Mouse (Mus musculus) liver (tissue): ENCODE data around the gene Fgf14.

Source experiments
- DNase-seq: peaks from one replicate; pipeline ENCODE4 v3.0.0-alpha.2; 2020; ENCODE audit warnings: mixed read lengths

Gene Fgf14

DNA sequence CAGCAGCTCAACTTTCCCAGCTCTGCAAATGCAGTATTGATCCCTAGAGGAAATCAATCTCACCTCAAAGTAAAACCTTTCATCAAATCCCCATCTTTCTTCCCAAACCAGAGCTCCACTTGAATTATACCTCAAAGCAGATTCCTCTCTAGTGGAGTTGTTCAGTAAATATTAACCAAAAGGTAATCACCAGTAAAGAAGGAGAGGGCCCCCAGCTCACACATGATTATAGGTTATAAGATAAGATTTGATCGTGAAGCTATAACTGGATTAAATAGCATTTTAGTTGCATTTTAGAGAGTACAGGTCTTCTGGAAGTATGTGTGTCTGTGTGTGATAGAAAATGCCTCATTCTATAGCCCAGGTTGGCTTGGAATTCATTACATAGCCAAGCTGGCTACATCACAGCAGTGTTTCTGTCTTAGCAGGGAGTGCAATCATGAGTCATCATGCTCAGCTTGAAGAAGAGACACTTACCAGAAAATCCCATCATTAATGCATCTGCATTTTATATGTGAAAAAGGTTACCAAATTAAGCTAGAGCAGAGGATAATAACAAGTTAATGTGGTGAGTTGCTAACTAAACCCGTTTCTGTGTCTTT lies 202.8 kb downstream of the Fgf14 start:
- no peak for DNase-seq

DNA sequence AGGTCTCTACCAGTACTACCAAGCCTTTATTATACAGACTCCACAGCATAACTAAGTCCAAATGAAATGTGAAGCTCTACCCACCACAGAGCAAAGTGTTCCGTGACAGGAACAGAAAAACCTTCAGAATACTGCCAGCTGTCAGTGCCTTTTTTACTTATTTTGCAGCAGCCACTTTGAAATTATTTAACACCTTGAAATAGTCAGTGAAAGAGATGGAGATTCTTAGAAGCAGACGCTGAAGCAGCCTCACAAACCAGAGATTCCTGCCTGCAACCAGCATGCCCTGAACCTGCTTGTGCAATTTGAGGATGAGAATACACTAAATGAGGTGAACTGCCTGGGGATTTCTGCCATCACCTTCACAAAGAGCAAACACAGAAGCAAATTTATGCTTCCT lies 206.0 kb downstream of the Fgf14 start:
- no peak for DNase-seq

DNA sequence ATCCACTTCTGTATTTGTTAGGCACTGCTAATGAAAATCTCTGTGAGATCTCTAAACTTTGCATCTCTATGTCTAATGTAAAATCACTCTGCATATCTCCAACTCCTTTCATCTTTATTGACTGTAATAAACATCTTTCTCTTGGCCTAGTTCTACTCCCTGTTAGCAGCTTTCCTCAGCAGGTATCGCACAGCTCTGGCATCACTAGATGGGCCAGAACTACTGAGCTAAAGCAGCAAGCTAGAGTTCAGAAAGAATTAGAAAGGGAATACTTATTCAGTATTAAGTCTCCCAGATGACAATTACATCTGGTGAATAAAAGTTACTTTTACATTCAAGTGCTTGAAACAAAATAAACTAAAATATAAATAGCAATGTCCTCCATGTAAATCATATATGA lies 221.8 kb downstream of the Fgf14 start:
- no peak for DNase-seq

DNA sequence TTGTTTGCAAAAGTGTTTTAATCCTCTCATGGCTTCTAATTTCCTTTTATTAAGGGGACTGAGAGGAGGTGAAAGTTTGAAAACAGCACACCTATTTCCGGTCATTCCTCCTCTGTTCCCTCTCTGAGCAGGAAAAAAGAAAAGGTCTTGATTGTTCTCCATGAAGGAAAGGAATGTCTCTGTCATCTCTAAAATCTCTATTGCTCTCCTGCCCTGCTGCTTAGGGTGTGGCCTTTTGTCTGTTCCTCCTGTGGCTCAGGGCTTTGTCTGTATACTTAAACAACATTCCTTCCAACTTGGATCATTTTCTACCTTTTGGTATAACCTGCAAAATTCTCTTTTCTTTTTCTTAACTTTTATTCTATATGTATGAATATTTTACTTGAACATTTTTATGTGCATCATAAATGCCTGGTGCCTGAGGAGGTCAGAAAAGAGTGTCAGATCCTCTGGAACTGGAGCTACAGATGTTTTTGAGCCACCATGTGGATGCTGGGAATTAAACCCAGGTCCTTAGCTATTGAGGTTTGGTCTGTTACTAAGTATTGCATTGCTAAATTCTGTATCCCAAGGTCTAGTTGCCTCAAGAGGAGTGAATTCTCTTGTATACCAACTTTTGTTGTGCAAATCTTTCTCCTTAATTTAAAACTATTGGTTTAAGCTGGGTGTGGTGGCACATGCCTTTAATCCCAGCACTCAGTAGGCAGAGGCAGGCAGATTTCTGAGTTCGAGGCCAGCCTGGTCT lies 230.7 kb downstream of the Fgf14 start:
- no peak for DNase-seq

DNA sequence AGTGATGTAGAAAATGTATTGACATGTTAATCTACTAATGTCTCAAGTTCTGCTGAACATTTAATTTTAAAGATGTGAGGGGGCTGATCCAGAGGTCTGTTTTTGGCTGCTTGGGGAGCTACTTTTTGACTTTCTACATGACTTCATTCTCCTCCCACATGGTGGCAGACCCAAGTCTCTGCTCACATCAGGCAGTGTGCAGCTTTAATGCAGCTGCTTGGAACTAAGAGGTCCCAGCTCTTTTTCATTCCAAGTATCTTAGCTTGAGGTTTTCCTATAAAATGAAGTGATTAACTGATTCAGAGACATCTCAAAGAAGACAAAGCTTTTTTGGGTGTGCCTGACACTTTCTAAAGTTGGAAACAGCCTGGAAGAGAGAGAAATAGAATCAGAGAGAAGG lies 232.1 kb downstream of the Fgf14 start:
- DNase-seq, result no peak

DNA sequence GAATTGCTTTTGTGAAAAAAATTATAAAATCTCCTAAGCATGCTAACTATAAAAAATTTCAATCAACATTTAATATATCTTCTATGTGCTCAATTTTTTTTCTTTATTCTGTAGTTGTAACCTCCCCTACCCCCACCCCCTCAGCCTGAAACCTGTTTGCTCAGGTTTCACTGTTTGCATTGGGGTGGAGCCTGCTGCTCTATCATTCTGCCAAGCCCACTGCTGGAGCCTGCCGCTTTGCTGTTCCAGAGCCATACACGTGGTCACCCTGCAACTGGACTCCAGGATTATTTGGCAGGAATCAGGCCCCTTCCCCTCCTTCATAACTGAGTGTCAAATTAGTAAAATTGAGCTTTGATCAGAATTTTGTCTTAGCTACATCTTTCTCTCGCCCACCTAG lies 237.6 kb downstream of the Fgf14 start:
- DNase-seq, result peak; percentile 4

DNA sequence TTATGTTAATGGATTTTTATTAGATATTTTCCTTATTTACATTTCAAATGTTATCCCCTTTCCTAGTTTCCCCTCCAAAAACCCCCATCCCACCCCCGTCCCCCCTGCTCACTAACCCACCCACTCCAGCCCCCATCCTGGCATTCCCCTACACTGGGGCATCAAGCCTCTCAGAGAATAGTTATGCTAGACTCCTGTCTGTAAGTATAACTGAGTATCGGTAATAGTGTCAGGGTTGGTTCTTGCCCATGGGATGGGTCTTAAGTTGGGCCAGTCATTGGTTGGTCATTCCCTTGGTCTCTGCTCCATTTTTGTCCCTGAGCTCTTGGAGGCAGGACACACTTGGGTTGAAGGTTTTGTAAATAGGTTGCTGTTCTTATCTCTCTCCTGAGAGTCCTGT lies 265.0 kb downstream of the Fgf14 start:
- DNase-seq, result no peak

DNA sequence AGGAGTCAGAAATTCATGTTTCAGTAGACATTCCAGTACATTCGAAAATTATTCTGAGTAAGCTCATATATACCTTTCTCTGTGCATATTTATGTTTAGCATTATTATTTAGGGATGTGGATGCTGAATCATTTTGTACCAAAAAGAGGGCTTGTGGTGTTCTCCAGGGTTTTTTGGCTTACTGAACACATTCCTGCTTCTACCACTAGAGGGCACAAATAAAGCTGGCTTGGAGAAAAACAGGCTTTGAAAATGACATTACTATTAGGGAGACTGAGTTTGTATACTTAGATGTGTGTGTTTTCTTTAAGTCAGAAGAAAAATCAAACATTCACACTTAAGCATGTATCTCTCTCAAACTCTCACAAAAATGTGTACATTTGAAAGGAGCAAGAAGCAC lies 266.0 kb downstream of the Fgf14 start:
- no peak for DNase-seq

DNA sequence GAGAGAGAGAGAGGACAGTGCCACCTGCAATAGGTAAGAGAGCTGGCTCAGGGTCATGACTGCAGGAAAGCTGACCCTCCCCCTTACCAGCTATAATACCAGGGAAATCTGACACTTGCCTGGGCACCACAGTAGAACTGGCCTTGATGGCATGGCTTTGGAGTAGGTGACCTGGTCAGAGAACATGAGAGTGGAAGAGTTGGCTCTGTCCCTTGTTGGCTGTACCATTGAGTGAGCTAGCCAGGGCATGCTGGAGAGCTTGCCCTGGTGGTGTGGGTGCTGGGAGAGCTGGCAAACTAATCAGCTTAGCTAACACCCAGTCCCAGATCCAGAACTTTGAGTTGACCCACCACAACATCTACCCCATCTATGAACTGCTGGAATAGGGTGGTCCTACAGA lies 348.5 kb downstream of the Fgf14 start:
- DNase-seq, result no peak

DNA sequence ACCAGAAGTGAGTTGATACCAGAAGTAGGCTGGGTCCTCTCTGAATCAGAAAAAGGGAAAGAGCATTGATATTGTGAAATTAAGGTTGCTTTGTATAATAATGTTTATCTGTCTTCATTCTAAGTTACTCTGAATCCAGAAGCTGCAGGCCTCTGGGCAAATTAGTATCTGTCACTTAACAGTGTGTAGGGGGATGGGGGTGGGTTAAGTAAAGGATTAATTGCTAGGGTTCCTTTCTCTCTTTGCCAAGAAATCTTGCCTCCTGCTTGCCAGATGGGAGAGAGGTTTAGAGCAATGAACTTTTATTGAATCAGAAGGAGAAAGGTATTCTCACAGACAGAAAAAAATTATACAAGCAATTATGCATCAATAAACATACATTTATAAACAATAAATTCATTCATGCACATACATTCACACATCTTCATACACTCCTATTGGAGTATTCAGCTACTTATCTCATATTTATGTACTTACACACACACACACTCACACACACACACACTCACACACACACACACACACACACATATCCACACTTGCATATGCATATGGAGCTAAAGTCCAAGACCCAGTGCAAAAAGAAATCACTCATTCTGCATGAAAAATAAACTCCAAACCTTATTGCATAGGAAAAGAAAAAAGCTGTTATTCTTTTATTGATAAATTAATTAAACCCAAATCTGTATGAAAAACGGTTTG lies 357.8 kb downstream of the Fgf14 start:
- DNase-seq, result no peak

DNA sequence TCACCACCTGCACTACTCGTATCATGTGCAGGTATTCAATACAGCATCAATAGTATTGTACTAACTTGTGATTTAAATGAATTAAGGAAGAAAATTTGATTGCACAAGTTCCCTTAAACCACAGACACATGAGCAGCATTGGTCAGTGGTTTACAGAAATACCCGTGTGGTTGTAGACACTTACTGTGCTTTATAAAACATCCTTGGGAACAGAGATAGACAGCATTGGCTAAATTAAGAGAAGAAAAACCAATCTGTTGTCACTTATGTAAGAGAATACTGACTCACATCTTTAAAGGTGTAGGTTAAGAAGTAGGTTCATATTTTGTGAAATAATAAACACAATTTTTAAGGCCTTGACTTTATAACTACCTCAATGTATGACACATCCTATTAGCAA lies 361.4 kb downstream of the Fgf14 start:
- DNase-seq, result no peak

DNA sequence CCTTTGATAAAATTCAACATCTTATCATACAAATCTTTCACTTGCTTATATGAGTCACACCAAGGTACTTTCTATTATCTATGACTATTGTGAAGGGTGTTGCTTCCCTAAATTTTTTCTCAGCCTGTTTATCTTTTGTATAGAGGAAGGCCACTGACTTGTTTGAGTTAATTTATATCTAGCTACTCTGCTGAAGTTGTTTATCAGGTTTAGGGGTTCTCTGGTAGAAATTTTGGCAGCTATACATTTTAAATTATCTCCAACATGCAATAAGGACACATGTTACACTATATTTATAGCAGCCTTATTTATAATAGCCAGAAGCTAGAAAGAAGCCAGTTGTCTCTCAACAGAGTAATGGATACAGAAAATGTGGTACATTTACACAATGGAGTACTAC lies 389.9 kb downstream of the Fgf14 start:
- DNase-seq, result no peak

DNA sequence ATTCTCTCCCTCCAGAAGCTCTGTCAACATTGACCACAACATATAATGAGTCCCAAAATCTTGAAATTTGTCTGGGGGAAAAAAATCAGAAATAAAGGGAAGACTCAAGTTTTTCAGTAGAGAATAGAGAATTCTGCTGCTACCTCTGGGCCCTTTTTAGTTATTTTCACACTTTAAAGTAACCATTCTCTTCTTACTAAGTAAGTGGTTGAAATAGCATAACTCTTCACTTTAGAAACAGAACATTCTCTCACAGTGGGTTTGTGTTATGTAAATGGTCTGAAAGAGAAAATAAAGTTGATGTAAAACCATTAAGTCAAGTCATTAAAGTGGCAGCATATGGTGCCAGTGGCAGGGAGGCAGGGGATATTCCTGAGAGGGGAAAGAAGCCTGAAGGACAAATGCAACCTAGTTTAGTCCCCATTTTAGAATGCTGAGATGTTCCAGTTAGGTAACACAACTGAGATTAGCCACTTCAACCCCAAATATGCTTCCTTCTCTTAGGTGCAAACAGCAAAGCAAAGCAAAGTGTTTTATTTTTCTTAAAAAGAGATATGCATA lies 398.5 kb downstream of the Fgf14 start:
- no peak for DNase-seq

DNA sequence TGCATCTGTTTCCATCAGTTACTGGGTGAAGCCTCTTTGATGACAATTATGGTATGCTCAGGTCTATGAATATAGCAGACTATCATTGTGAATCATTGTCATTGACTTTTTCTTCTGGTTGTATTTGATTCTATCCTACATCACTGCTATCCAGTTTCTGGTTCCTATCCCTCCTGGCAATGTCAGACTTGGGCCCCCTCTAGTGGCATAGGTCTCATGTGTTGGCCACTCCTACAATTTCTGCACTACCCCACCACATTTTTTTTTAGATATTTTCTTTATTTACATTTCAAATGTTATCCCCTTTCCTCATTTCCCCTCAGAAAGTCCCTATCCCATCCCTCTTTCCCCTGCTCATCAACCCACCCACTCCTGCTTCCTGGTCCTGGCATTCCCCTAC lies 409.9 kb downstream of the Fgf14 start:
- DNase-seq, result no peak

DNA sequence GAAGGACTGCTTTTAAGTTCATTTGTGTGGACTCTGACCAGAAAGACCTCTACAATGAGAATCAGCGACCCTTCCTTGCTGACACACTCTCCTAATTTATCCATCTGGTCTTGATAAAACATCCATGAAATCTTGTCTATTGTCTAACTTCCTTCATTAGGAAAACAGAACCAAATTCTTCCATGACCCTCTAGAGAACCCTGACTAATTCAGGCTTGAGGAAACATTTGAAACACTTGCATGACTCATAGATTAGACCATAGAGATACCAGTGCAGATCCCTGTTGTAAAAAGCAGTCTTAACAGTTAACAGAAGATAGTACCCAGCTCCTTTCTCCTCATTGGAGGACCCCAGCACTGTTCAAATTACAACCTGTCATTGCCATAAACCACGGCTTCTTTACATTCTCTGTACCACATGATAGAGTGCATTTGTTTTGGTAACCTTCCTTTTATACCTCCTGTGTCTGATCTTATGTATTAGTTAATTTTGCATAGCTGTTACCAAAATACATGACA lies 412.3 kb downstream of the Fgf14 start:
- no peak for DNase-seq

DNA sequence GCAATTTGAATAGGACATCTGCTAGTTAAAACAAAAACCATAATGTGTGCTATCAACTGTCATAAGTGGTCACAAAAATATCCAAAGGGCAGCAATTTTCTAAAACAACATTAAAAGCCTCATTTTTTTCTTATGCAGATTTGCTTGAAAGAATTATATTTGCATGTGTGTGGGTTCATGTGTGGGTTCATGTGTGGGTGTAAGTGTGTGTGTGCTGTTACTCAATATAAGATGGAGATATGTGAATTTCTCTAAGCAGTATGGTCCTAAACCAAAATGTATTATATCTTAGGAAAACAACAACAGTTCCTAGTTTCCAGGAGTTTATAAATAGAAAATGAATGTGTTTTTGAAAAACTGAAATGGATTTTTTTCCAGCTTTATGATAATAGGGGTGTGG lies 413.7 kb downstream of the Fgf14 start:
- DNase-seq, result no peak

DNA sequence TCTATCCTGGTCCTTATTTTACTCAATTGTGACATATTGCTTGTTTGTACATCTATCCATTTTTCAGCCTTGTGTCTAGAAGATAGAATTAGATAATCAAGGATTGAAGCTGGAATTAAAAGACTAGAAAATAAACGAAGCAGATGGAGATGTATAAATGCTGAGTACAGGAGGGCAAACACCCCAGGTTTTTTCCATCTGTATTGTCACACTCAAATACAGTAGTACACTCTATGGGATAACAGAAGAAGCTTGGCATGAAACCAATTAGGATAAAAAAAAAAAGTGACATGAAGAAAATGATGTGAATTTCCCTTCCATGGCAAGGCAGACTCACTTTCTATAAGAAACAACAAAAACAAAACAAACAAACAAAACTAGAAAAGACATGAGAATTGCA lies 429.4 kb downstream of the Fgf14 start:
- DNase-seq, result no peak

DNA sequence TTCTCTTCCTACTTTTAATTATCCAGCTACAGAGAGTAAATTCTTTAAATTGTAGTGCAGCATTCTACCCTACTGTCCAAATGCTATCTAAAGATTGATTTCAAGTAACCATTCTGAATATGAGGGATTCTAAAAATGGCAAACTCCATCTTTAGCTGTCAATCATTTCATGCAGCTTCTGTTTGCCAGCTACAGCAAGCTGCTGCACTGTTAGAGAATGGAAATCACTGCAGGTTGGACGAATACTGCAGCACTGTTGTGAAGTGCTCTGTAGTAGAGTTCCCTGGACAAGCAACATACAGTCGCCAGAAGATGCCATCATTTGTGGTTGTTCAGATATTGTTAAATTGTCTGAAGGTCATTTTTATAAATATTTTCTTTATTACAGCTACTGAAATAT lies 453.5 kb downstream of the Fgf14 start:
- DNase-seq, result no peak

DNA sequence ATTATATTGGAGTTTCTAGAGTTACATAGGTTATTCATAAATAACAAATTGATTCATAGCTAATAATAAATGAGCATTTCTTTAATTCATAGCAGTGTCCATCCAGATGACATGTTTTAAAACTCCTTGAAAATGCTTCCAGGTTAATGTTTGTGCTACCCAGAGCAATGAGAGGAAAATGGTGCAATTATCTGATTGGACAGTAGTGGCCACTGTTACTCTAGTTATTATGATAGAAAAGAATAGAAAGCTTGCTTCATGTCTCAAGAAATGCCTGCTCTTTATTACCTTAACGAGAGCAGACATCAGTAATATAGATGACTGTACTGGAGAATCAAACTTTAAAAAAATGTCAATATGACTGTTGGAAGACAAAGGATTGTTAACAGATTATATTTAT lies 454.5 kb downstream of the Fgf14 start:
- no peak for DNase-seq

DNA sequence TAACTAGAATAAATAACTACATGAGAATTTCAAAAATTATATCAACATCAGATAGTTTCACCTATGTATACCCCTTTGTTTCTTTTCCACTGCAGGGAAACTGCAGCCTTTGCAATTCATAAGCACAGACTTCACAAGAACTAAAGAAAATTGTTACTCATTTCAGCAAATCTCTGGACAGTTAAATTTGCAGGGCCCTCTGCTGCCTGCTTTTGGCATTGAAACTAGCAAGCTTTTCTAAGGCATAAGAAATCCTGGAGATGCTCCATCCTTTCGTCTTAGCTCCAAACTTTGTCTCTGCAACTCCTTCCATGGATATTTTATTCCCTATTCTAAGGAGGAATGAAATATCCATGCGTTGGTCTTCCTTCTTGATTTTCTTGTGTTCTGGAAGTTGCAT lies 455.9 kb downstream of the Fgf14 start:
- DNase-seq, result no peak

DNA sequence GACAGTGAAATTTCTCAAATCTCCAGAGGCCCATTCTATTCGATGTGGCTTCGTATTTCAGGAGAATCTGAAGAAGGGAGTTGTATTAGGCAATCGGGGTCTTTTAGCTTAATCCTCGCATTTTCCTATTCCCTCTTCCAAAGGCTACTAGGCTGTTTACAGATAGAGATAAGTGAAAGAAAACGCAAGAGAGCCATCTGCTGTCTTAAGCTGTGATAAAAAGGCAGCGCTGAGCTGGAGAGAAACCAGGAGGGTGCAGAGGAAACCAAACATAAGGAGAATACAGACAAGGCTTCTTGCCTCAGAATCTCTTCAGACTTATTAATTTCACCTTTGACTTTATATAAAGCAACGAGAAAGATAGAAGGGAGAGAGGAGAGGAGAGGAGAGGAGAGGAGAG lies 481.1 kb downstream of the Fgf14 start:
- DNase-seq, result no peak

DNA sequence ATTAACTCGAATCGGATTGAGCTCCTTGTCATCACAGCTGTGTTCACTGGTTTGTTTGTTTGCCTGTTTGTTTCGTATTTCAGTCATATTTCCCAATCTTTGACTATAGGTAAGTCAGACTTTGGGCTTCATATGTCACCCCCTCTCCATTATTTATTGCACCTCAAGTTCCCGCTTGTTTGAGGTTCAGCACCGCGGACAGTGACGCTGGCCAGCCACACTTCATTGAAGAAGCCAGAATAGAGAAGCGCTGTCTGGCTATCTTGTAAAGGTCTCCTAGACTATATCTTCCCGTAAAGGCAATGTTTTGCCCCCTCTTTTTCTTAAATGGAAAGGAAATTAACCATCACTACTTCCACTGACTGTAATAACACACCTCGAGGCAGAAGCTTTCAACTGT lies 481.6 kb downstream of the Fgf14 start:
- peak; percentile 10 for DNase-seq

DNA sequence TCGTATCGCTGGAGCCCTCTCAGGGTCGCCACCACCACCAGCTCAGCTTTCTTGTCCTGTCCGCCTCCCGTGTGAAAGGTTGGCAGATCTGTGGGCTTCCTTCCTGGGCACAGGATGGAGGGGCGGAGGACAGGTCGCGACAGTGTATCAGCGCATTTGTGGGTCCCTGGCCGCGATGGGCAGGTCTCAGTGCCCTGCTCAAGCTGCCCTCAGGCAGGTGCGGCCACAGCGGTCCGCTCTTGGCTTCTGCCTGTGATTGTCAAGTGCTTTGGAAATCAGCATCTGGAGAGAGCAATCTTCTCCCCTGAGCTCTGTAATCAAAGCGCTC lies 484.1 kb downstream of the Fgf14 start:
- DNase-seq, result no peak
